Mouse (Mus musculus) hindbrain, embryonic 15.5 days (tissue): ENCODE measurements around the gene Dhx9. TPM values are rescaled to one million over a fixed set of nuclear protein-coding genes. Genes with fewer than 3 reads are reported as not detected.
A peak's percentile ranks its signal among the peaks of the same experiment; 100 is the strongest.
"Not testable (repeated sequence)": the region's sequence is repeated elsewhere in the genome, so short reads cannot be mapped to it uniquely, and the experiment has no call there.

ENCODE experiments used
- ATAC-seq: fragments of 200-750 bp; cut with Nextera tagmentation; 2 replicates; pipeline ENCODE4 v1.8.0; 2017; ENCODE audit warnings: low read depth, moderate number of reproducible peaks, moderate TSS enrichment; ENCODE audit not compliant: low FRiP score
- H3K27ac ChIP-seq: fragments of 300-500 bp; sonication (generic); replicated peaks from 2 replicates; pipeline ENCODE4 v1.5.1; 2015; ENCODE audit warnings: mild to moderate bottlenecking, inconsistent platforms
- H3K27me3 ChIP-seq: fragments of 300-500 bp; sonication (generic); 2 replicates; pipeline ENCODE4 v1.6.1; 2015; ENCODE audit warnings: control low read depth, inconsistent platforms
- H3K36me3 ChIP-seq: fragments of 300-500 bp; sonication (generic); 2 replicates; pipeline ENCODE4 v1.6.1; 2015; ENCODE audit warnings: control low read depth, inconsistent platforms
- H3K4me1 ChIP-seq: fragments of 300-500 bp; sonication (generic); replicated peaks from 2 replicates; pipeline ENCODE4 v1.6.1; 2015; ENCODE audit warnings: control low read depth, inconsistent platforms
- H3K4me2 ChIP-seq: fragments of 300-500 bp; sonication (generic); 2 replicates; pipeline ENCODE4 v1.6.1; 2015; ENCODE audit warnings: moderate library complexity, mild to moderate bottlenecking, inconsistent platforms
- H3K4me3 ChIP-seq: fragments of 300-500 bp; sonication (generic); 2 replicates; pipeline ENCODE4 v1.5.1; 2015; ENCODE audit warnings: mild to moderate bottlenecking, inconsistent platforms
- H3K9ac ChIP-seq: fragments of 300-500 bp; sonication (generic); 2 replicates; pipeline ENCODE4 v1.6.1; 2015; ENCODE audit warnings: inconsistent platforms
- H3K9me3 ChIP-seq: fragments of 300-500 bp; sonication (generic); 2 replicates; pipeline ENCODE4 v1.6.1; 2016; ENCODE audit warnings: control low read depth, inconsistent platforms
- WGBS: fragments of 180-500 bp; shearing (Covaris S2); methylation state at CpG from one replicate; pipeline ENCODE4 v1.1.7; 2015; 5-methylcytosine and 5-hydroxymethylcytosine counted together
- polyA plus RNA-seq: library from polyadenylated mRNA; unstranded; fragments of >200 nt; fragmentation: Nextera tagmentation; extraction: Ambion mirVana; gene quantifications from 2 replicates; pipeline ENCODE4 v1.2.1, GENCODE M21; 2015

Gene Dhx9
- polyA plus RNA-seq, 1 experiment from 2014 or later, result 23.5 TPM

DNA sequence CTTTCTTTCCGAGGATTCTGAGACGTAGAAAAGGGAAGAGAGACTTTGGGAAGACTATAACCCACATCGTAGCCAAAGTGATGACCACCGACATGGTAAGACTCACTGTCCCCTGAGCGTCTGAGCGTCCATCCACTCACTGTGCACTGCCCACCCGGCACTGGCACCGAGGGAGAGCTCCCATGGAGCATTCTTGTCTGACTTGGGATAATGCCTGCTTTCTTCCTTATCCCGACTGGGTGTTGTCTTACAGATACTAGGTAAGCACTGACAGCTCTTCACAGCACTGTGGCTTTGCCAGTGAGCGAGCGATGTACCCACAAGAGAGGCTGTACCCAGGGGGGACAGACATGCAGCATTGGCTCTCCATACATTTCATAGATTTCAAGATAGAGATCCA, 49.9 kb downstream of the Dhx9 start:
- Histone ChIP-seq H3K4me2 (no peak overlapping the region), H3K9me3 (no peaks in the 10 kb centered on the region), H3K27me3 (no peaks in the 10 kb centered on the region), H3K4me3 (no peak overlapping the region), H3K4me1 (no peaks in the 10 kb centered on the region), H3K36me3 (no peaks in the 10 kb centered on the region), H3K27ac (no peak overlapping the region), H3K9ac (no peak overlapping the region)
- ATAC-seq, result no peak
- 89% methylated on average over 11 of the region's 11 CpGs for WGBS

DNA sequence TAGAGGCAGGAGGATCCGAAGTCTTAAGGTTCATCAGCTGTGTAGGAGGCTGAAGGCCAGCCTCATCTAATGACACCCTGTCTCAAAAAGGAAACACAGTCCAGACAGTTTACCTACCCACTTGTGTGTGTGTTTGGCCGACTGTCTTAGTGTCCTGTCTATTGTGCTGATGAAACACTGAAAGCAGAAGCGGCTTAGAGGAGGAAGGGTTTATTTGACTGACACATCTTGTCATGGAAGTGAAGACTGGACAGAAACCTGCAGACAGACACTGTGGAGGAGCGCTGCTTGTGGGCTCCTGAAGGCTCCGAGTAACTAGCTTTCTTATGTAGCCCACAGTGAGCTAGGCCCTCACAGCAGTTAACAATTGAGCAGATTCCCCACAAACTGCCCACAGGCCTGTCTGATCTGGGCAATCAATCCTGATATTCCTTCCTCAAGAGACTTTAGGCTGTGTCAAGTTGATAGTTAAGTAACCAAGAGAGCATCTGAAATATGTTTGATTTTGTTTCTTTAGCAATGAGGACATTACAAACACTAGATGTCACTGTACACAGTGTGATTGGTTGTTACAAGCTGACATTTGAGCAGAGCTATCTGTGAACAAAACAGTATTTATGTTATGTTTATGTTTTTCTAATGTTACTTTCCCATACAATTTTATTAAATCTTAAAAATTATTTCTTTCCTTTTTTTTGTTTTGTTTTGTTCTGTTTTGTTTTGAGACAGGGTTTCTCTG, 53.4 kb downstream of the Dhx9 start:
- 89% methylated on average over 5 of the region's 5 CpGs for WGBS
- H3K27me3 ChIP-seq, result no peaks in the 10 kb centered on the region
- no peaks in the 10 kb centered on the region for H3K9me3 ChIP-seq
- no peaks in the 10 kb centered on the region for H3K36me3 ChIP-seq
- no peak overlapping the region for H3K4me3 ChIP-seq
- H3K4me2 ChIP-seq, result no peak overlapping the region
- ATAC-seq, result no peak
- H3K9ac ChIP-seq, result no peak overlapping the region
- no peak overlapping the region for H3K27ac ChIP-seq
- no peaks in the 10 kb centered on the region for H3K4me1 ChIP-seq

DNA sequence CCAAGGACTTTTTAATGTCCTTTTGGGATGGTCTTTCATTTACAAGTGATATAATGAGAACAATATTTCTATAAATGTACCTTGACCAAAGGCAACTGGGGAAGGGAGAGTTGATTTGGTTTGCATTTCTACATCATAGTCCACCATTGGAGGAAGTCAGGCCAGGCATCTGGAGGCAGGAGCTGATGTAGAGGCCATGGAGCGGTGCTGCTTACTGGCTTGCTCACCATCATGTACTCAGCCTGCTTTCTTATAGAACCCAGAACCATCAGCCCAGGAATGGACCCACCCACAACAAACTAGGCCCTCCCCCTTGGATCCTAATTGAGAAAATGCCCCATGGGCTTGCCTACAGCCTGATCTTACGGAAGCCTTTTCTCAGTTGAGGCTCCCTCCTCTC, 55.1 kb downstream of the Dhx9 start:
- no peaks in the 10 kb centered on the region for H3K4me1 ChIP-seq
- no peak overlapping the region for H3K4me2 ChIP-seq
- H3K9me3 ChIP-seq, result no peaks in the 10 kb centered on the region
- no peak overlapping the region for H3K27ac ChIP-seq
- H3K4me3 ChIP-seq, result no peak overlapping the region
- H3K36me3 ChIP-seq, result no peaks in the 10 kb centered on the region
- H3K27me3 ChIP-seq, result no peaks in the 10 kb centered on the region
- 91% methylated on average over 2 of the region's 2 CpGs for WGBS
- H3K9ac ChIP-seq, result no peak overlapping the region
- no peak for ATAC-seq

- no peak overlapping the region for H3K4me3 ChIP-seq
- H3K4me1 ChIP-seq, result no peaks in the 10 kb centered on the region
- H3K27me3 ChIP-seq, result no peaks in the 10 kb centered on the region
- H3K36me3 ChIP-seq, result no peaks in the 10 kb centered on the region
- no peak overlapping the region for H3K4me2 ChIP-seq
- WGBS, result 89% methylated on average over 10 of the region's 10 CpGs
- no peak for ATAC-seq
- no peak overlapping the region for H3K27ac ChIP-seq
- no peaks in the 10 kb centered on the region for H3K9me3 ChIP-seq
- H3K9ac ChIP-seq, result no peak overlapping the region
Measured at GRCm38 (mm10) chr1:153431701-153432100, 55.8 kb downstream of the Dhx9 start.

GRCm38 (mm10) chr1:153431158-153431557, 56.3 kb downstream of the Dhx9 start:
- WGBS, result 73% methylated on average over 7 of the region's 7 CpGs
- Histone ChIP-seq H3K4me3 (no peak overlapping the region), H3K9me3 (no peaks in the 10 kb centered on the region), H3K27me3 (no peaks in the 10 kb centered on the region), H3K36me3 (no peaks in the 10 kb centered on the region), H3K4me1 (no peaks in the 10 kb centered on the region), H3K9ac (no peak overlapping the region), H3K27ac (no peak overlapping the region), H3K4me2 (no peak overlapping the region)
- ATAC-seq, result no peak

DNA sequence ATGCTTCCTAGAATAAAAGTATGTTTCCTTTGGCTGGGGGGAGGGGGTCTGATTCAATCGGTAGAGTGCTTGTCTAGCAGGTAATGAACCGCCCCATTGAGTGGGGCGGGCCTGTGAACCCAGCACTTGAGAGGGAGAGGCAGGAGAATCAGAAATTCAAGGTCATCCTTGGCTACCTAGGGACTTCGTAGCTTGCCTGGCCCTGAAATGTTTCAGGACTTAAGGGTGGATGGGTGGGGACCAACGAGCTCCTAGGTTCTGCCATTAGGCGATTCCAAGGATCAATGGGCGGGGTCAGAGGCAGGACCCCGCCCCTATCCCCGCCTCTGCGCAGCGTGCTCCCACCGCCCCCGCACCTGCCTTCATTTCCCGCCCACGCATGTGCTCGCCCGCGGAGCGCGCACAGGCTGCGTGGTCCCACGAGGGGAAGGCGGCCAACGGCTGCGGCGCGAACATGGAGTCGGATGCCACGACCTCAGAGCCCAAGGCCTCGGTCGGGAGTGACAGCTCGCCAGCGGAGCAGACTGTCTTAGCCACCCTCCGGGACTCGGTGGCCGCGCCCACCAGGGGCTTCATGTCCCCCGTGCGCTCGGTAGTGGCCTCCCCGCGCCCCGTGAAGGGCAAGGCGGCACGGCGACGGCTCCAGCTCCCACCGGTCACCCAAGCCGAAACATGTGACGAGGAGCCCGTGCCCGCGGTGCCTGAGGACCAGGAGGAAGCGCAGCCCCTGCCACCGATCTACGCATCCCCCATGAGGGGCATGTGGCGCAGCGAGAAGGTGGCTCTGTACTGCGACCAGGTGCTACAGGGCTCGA, 62.5 kb downstream of the Dhx9 start, which contains the start of gene Shcbp1l:
TSS of gene Shcbp1l (plus strand) at position 393 of the 815 bp plus-strand sequence.
- Histone ChIP-seq H3K4me3 (peak within 1 kb of the TSS; percentile 75), H3K4me2 (peak within 1 kb of the TSS; percentile 99), H3K9me3 (no peaks in the 10 kb centered on the region), H3K36me3 (no peaks in the 10 kb centered on the region), H3K27ac (no peak within 1 kb of the TSS), H3K9ac (peak within 1 kb of the TSS; percentile 72), H3K27me3 (no peaks in the 10 kb centered on the region), H3K4me1 (peaks cover 12% of the 10 kb centered on the region)
- peak; percentile 93 for ATAC-seq
- 3% methylated on average over 54 of the region's 60 CpGs for WGBS

GRCm38 (mm10) chr1:153424271-153424670, 63.2 kb downstream of the Dhx9 start:
- 26% methylated on average over 12 of the region's 12 CpGs for whole genome bisulfite sequencing
- peaks cover 12% of the 10 kb centered on the region for H3K4me1 ChIP-seq
- no peaks in the 10 kb centered on the region for H3K27me3 ChIP-seq
- peak overlapping the region; percentile 99 for H3K4me2 ChIP-seq
- no peaks in the 10 kb centered on the region for H3K9me3 ChIP-seq
- peak overlapping the region; percentile 75 for H3K4me3 ChIP-seq
- no peaks in the 10 kb centered on the region for H3K36me3 ChIP-seq
- no peak overlapping the region for H3K27ac ChIP-seq
- peak overlapping the region; percentile 72; the same call in 1 of the 2 replicates for H3K9ac ChIP-seq
- ATAC-seq, result peak; percentile 50

GRCm38 (mm10) chr1:153417805-153418204, 69.7 kb downstream of the Dhx9 start:
- not testable (repeated sequence) for ATAC-seq, H3K27ac ChIP-seq, H3K27me3 ChIP-seq, H3K9ac ChIP-seq, H3K4me2 ChIP-seq, H3K36me3 ChIP-seq, H3K9me3 ChIP-seq, H3K4me1 ChIP-seq, H3K4me3 ChIP-seq
- 63% methylated on average over 4 of the region's 4 CpGs for WGBS

DNA sequence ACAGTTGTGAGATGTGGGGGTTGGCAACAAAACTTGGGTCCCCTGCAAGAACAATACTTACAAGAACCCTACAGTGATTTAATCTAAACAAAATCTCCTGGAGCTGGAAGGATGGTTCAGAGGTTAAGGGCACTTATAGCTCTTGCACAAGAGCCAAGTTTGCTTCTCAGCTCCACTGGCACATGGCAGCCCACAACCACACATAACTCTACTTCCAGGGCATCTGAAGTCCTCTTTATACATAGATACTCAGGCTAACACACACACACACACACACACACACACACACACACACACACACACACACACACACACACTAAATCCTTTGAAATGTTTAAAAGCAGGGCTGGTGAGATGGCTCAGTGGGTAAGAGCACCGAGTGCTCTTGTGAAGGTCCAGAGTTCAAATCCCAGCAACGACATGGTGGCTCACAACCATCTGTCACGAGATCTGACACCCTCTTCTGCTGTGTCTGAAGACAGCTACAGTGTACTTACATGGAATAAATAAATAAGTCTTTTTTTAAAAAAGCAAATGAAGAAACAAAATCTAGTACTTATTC, 71.1 kb downstream of the Dhx9 start:
- H3K4me2 ChIP-seq, H3K9ac ChIP-seq, H3K4me1 ChIP-seq, H3K4me3 ChIP-seq, H3K9me3 ChIP-seq, H3K27ac ChIP-seq, H3K36me3 ChIP-seq, ATAC-seq, H3K27me3 ChIP-seq: not testable (repeated sequence)
- whole genome bisulfite sequencing, result 82% methylated on average over 3 of the region's 3 CpGs

DNA sequence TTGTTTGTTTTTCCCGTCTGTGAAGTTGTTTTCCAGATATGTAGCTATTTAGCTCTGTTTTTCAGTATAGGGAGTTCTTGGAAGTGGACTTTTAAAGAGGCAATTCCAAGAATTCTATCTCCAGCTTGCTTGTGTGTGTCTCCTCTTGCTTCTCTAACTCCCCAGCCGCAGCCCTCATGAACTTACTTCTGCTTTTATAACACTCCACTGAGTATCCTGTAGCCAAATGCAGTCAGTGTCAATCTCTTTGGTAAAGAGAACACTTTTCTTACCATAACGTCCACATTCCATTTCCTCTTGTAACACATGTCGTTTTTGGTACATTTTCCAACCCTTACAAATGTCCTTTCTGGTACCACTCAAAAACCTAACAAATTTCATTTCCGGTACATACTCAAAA, 71.7 kb downstream of the Dhx9 start:
- not testable (repeated sequence) for H3K4me2 ChIP-seq, H3K36me3 ChIP-seq, H3K9me3 ChIP-seq, H3K4me3 ChIP-seq, H3K9ac ChIP-seq, H3K27me3 ChIP-seq, H3K4me1 ChIP-seq, ATAC-seq, H3K27ac ChIP-seq
- 85% methylated on average over 2 of the region's 5 CpGs for WGBS

GRCm38 (mm10) chr1:153414962-153415361, 72.5 kb downstream of the Dhx9 start:
- no peak overlapping the region for H3K27ac ChIP-seq
- H3K36me3 ChIP-seq, result no peaks in the 10 kb centered on the region
- H3K9me3 ChIP-seq, result no peaks in the 10 kb centered on the region
- no peak overlapping the region for H3K4me2 ChIP-seq
- WGBS, result 94% methylated on average over 4 of the region's 4 CpGs
- no peak for ATAC-seq
- no peak overlapping the region for H3K4me3 ChIP-seq
- no peaks in the 10 kb centered on the region for H3K27me3 ChIP-seq
- H3K9ac ChIP-seq, result no peak overlapping the region
- H3K4me1 ChIP-seq, result no peaks in the 10 kb centered on the region

DNA sequence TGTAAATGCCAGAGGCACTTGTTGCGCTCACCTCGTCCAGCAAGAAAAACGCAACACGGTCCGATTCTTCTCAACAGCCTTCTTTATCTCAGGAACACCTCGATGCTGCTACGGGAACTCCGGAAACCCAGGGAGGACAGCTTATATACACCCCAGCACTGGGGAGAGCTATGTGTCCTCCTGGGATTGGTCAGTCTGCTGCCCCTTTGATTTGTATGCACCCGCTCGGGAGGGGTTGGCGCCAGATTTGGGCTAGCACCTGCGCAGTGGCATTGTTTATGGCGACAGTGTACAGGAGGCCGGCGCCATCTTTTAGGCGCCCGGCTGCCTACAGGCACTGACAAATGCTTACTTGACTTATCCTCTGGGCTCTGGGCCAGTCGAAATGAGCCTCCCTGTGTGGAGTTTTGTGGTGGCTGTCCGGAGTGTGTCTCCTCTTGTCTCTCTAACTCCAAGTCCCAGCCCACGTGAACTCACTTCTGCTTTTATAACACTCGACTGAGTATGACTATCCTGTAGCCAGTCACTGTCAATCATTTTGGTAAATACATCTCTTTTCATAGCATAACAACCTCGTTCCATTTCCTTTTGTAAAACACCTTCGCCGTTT, 73.2 kb downstream of the Dhx9 start:
- not testable (repeated sequence) for H3K27me3 ChIP-seq, ATAC-seq, H3K36me3 ChIP-seq, H3K9ac ChIP-seq, H3K9me3 ChIP-seq, H3K27ac ChIP-seq, H3K4me3 ChIP-seq, H3K4me1 ChIP-seq, H3K4me2 ChIP-seq
- 83% methylated on average over 24 of the region's 24 CpGs for WGBS
